Mouse (Mus musculus) MEL (cell line): ENCODE measurements around the gene Fxyd5. TPM values are rescaled to one million over a fixed set of nuclear protein-coding genes. Genes with fewer than 3 reads are reported as not detected.
A peak's percentile ranks its signal among the peaks of the same experiment; 100 is the strongest.

Experiments
- DNase-seq: peaks from one replicate; pipeline ENCODE4 v3.0.0; 2011; ENCODE audit warnings: low read depth, low spot score
- H3K27ac ChIP-seq: 2 replicates; pipeline ENCODE4 v1.5.1; 2012; ENCODE audit warnings: low read depth, mild to moderate bottlenecking, control low read depth, low read length, moderate library complexity; ENCODE audit not compliant: control insufficient read depth
- H3K27me3 ChIP-seq, 2 experiments: fragments of 150-350 bp in 1 of 2; sonication (generic) in 1 of 2; 2 replicates each; pipeline ENCODE4 v1.6.1; 2012; ENCODE audit warnings: low read length in 2 of 2, mild to moderate bottlenecking in 2 of 2, improper control_type of control experiment in 1 of 2, moderate library complexity in 1 of 2; ENCODE audit not compliant: insufficient read depth in 2 of 2, control insufficient read depth in 1 of 2
- H3K36me3 ChIP-seq, 2 experiments: 2 replicates each; pipeline ENCODE4 v1.6.1; 2012 to 2014; ENCODE audit warnings: low read length in 2 of 2, improper control_type of control experiment in 1 of 2, inconsistent platforms in 1 of 2, mild to moderate bottlenecking in 1 of 2; ENCODE audit not compliant: insufficient read depth in 2 of 2, control insufficient read depth in 1 of 2
- H3K4me1 ChIP-seq, 2 experiments: fragments of 150-350 bp in 1 of 2; sonication (generic) in 1 of 2; 2 replicates each; pipeline ENCODE4 v1.6.1; 2012; ENCODE audit warnings: low read length in 2 of 2, improper control_type of control experiment in 1 of 2, mild to moderate bottlenecking in 1 of 2; ENCODE audit not compliant: insufficient read depth in 2 of 2, control insufficient read depth in 1 of 2
- H3K4me3 ChIP-seq, 2 experiments: fragments of 150-350 bp in 1 of 2; sonication (generic) in 1 of 2; 2 replicates each; pipeline ENCODE4 v1.5.1; 2012; ENCODE audit warnings: low read depth in 2 of 2, low read length in 2 of 2, mild to moderate bottlenecking in 2 of 2, moderate library complexity in 2 of 2, control low read depth in 1 of 2, improper control_type of control experiment in 1 of 2; ENCODE audit not compliant: control insufficient read depth in 1 of 2, insufficient read depth in 1 of 2
- H3K79me2 ChIP-seq: 2 replicates; pipeline ENCODE4 v1.6.1; 2012; ENCODE audit warnings: mild to moderate bottlenecking, low read length, moderate library complexity; ENCODE audit not compliant: control insufficient read depth, poor library complexity, insufficient read depth
- H3K9ac ChIP-seq: 2 replicates; pipeline ENCODE4 v1.6.1; 2012; ENCODE audit warnings: low read depth, mild to moderate bottlenecking, control low read depth, low read length, moderate library complexity; ENCODE audit not compliant: control insufficient read depth, poor library complexity, severe bottlenecking
- H3K9me3 ChIP-seq: fragments of 150-350 bp; sonication (generic); replicated peaks from 2 replicates; pipeline ENCODE4 v1.6.1; 2012; ENCODE audit warnings: mild to moderate bottlenecking, low read length, improper control_type of control experiment, moderate library complexity; ENCODE audit not compliant: insufficient read depth
- BHLHE40 ChIP-seq: IDR thresholded peaks from 2 replicates; pipeline ENCODE4 v1.6.1; 2012; ENCODE audit warnings: low read depth, mild to moderate bottlenecking, inconsistent platforms, low read length, improper control_type of control experiment, borderline replicate concordance
- CHD2 ChIP-seq: IDR thresholded peaks from 2 replicates; pipeline ENCODE4 v1.6.1; 2011; ENCODE audit warnings: low read length, improper control_type of control experiment
- CTCF ChIP-seq, 3 experiments: IDR thresholded peaks in 2 of 3; conservative IDR thresholded peaks in 1 of 3; 2 replicates each; pipeline ENCODE4 v1.5.1; 2011 to 2012; ENCODE audit warnings: low read length in 3 of 3, low read depth in 2 of 3, mild to moderate bottlenecking in 2 of 3, improper control_type of control experiment in 1 of 3, inconsistent platforms in 1 of 3, mixed read lengths in 1 of 3, moderate library complexity in 1 of 3; ENCODE audit not compliant: control insufficient read depth in 1 of 3, insufficient read depth in 1 of 3, poor library complexity in 1 of 3, severe bottlenecking in 1 of 3
- EP300 ChIP-seq, 2 experiments: IDR thresholded peaks; 2 replicates each; pipeline ENCODE4 v1.6.1; 2011; ENCODE audit warnings: improper control_type of control experiment in 2 of 2, low read length in 2 of 2, low read depth in 1 of 2, mild to moderate bottlenecking in 1 of 2
- JUND ChIP-seq: IDR thresholded peaks from 2 replicates; pipeline ENCODE4 v1.6.1; 2011; ENCODE audit warnings: low read depth, mild to moderate bottlenecking, improper control_type of control experiment, low read length
- KAT2A ChIP-seq: conservative IDR thresholded peaks from 2 replicates; pipeline ENCODE4 v1.6.1; 2012; ENCODE audit warnings: low read depth, low read length, improper control_type of control experiment, inconsistent platforms
- MAZ ChIP-seq: IDR thresholded peaks from 2 replicates; pipeline ENCODE4 v1.6.1; 2012; ENCODE audit warnings: low read depth, mild to moderate bottlenecking, inconsistent platforms, low read length, improper control_type of control experiment
- MYC ChIP-seq: IDR thresholded peaks from 2 replicates; pipeline ENCODE4 v1.6.1; 2011; ENCODE audit warnings: low read depth, mild to moderate bottlenecking, low read length, improper control_type of control experiment, moderate library complexity
- NRF1 ChIP-seq: IDR thresholded peaks from 2 replicates; pipeline ENCODE4 v1.6.1; 2014; ENCODE audit warnings: low read depth, mild to moderate bottlenecking, inconsistent platforms, low read length, improper control_type of control experiment, moderate library complexity; ENCODE audit not compliant: poor library complexity, insufficient read depth, severe bottlenecking
- POLR2A ChIP-seq, 2 experiments: IDR thresholded peaks; 2 replicates each; pipeline ENCODE4 v1.6.1; 2011 to 2012; ENCODE audit warnings: low read length in 2 of 2, mild to moderate bottlenecking in 2 of 2, control low read depth in 1 of 2, improper control_type of control experiment in 1 of 2, low read depth in 1 of 2, moderate library complexity in 1 of 2; ENCODE audit not compliant: control insufficient read depth in 1 of 2, insufficient read depth in 1 of 2, poor library complexity in 1 of 2
- POLR2AphosphoS2 ChIP-seq: IDR thresholded peaks from 2 replicates; pipeline ENCODE4 v1.6.1; 2011; ENCODE audit warnings: low read length, improper control_type of control experiment
- RAD21 ChIP-seq: IDR thresholded peaks from 2 replicates; pipeline ENCODE4 v1.6.1; 2011; ENCODE audit warnings: mild to moderate bottlenecking, low read depth, low read length, improper control_type of control experiment
- SMC3 ChIP-seq: IDR thresholded peaks from 2 replicates; pipeline ENCODE4 v1.6.1; 2011; ENCODE audit warnings: low read depth, low read length, improper control_type of control experiment
- TAL1 ChIP-seq: IDR thresholded peaks from 2 replicates; pipeline ENCODE4 v1.6.1; 2012; ENCODE audit warnings: mild to moderate bottlenecking, inconsistent platforms, low read length, moderate library complexity, mixed read lengths
- TCF12 ChIP-seq: IDR thresholded peaks from 2 replicates; pipeline ENCODE4 v1.6.1; 2014; ENCODE audit warnings: low read depth, mild to moderate bottlenecking, inconsistent platforms, low read length, improper control_type of control experiment, moderate library complexity
- UBTF ChIP-seq: IDR thresholded peaks from 2 replicates; pipeline ENCODE4 v1.6.1; 2012; ENCODE audit warnings: low read depth, mild to moderate bottlenecking, inconsistent platforms, low read length, improper control_type of control experiment, moderate library complexity, borderline replicate concordance; ENCODE audit not compliant: insufficient read depth
- ZC3H11A ChIP-seq: IDR thresholded peaks from 2 replicates; pipeline ENCODE4 v1.6.1; 2012; ENCODE audit warnings: low read depth, mild to moderate bottlenecking, inconsistent platforms, low read length, improper control_type of control experiment
- polyA plus RNA-seq, 2 experiments: library from polyadenylated mRNA; stranded (reverse) in 1 of 2; unstranded in 1 of 2; fragments of >175 nt in 1 of 2; fragments of >200 nt in 1 of 2; gene quantifications; 2 replicates each; pipeline versions ENCODE4 v1.2.1 to v1.2.4; 2012; ENCODE audit warnings: low replicate concordance in 2 of 2, low read depth in 1 of 2; ENCODE audit not compliant: insufficient read length in 2 of 2, insufficient read depth in 1 of 2, missing spikeins in 1 of 2
- total RNA-seq: library from RNA; depleted of rRNA; stranded (reverse); fragments of 300-350 nt; gene quantifications from 2 replicates; pipeline ENCODE4 v1.2.3, GENCODE M21; 2012

The Fxyd5 gene
- total and polyA plus RNA-seq, 3 experiments = 39.4 to 57.5 TPM; not detected in 1

- no peak overlapping the region for H3K27ac ChIP-seq
- H3K9ac ChIP-seq = no peak overlapping the region
- no peaks in the 10 kb centered on the region for H3K9me3 ChIP-seq
- TF ChIP-seq CTCF (IDR thresholded peaks at IDR 0.05 in 2 of 3, conservative IDR thresholded peaks at IDR 0.05 in 1 of 3; ENCODE audit: control insufficient read depth in 1 of 3, insufficient read depth in 1 of 3, low read depth in 2 of 3, low read length in 3 of 3, poor library complexity in 1 of 3, severe bottlenecking in 1 of 3) = peak in 2 of 3 experiments; percentile 17 to 28; a peak in 2 of 6 replicates
- TF ChIP-seq RAD21 = peak; percentile 16
- TF ChIP-seq SMC3 = peak; percentile 23; the same call in 1 of the 2 replicates
- TF ChIP-seq EP300 (IDR thresholded peaks at IDR 0.05; ENCODE audit: low read depth in 1 of 2, low read length in 2 of 2) = no peak
- H3K27me3 ChIP-seq = no peaks in the 10 kb centered on the region
- no peak overlapping the region for H3K4me3 ChIP-seq
- peaks cover 0 to 15% of the 10 kb centered on the region in 2 experiments; a peak in 2 of 4 replicates for H3K36me3 ChIP-seq
- H3K4me1 ChIP-seq = peaks cover 5 to 23% of the 10 kb centered on the region in 2 experiments
- H3K79me2 ChIP-seq = no peaks in the 10 kb centered on the region
- DNase-seq = no peak
These were observed 45.8 kb downstream of the Fxyd5 start for GRCm38 (mm10) chr7:30996491-30996890.

- no peak for TF ChIP-seq MYC
- TF ChIP-seq POLR2A (IDR thresholded peaks at IDR 0.05; ENCODE audit: control insufficient read depth in 1 of 2, insufficient read depth in 1 of 2, low read depth in 1 of 2, low read length in 2 of 2, poor library complexity in 1 of 2) = no peak
- TF ChIP-seq MAZ = no peak
- no peak for TF ChIP-seq UBTF
- TF ChIP-seq NRF1 = no peak
- TF ChIP-seq TAL1 = no peak
- TF ChIP-seq CHD2 = no peak
- no peak for TF ChIP-seq BHLHE40
- no peak for TF ChIP-seq JUND
- no peak for TF ChIP-seq RAD21
- no peak for TF ChIP-seq TCF12
- no peak for TF ChIP-seq KAT2A
- TF ChIP-seq POLR2AphosphoS2 = no peak
- TF ChIP-seq CTCF (IDR thresholded peaks at IDR 0.05 in 2 of 3, conservative IDR thresholded peaks at IDR 0.05 in 1 of 3; ENCODE audit: control insufficient read depth in 1 of 3, insufficient read depth in 1 of 3, low read depth in 2 of 3, low read length in 3 of 3, poor library complexity in 1 of 3, severe bottlenecking in 1 of 3) = no peak
- no peak for TF ChIP-seq ZC3H11A
- TF ChIP-seq EP300 (IDR thresholded peaks at IDR 0.05; ENCODE audit: low read depth in 1 of 2, low read length in 2 of 2) = no peak
These were observed 48.3 kb downstream of the Fxyd5 start for GRCm38 (mm10) chr7:30993986-30994385.

More at GRCm38 (mm10) chr7:30993986-30994385, 48.3 kb downstream of the Fxyd5 start:
- Histone ChIP-seq H3K9ac (no peak overlapping the region), H3K79me2 (no peaks in the 10 kb centered on the region), H3K4me1 (peaks cover 5 to 10% of the 10 kb centered on the region in 2 experiments), H3K4me3 (no peak overlapping the region), H3K9me3 (no peaks in the 10 kb centered on the region), H3K27me3 (peaks cover 0 to 1% of the 10 kb centered on the region in 2 experiments; a peak in 1 of 4 replicates), H3K36me3 (peaks cover 0 to 13% of the 10 kb centered on the region in 2 experiments; a peak in 2 of 4 replicates), H3K27ac (no peak overlapping the region)
- no peak for DNase-seq
